In the genomic region with DNA sequence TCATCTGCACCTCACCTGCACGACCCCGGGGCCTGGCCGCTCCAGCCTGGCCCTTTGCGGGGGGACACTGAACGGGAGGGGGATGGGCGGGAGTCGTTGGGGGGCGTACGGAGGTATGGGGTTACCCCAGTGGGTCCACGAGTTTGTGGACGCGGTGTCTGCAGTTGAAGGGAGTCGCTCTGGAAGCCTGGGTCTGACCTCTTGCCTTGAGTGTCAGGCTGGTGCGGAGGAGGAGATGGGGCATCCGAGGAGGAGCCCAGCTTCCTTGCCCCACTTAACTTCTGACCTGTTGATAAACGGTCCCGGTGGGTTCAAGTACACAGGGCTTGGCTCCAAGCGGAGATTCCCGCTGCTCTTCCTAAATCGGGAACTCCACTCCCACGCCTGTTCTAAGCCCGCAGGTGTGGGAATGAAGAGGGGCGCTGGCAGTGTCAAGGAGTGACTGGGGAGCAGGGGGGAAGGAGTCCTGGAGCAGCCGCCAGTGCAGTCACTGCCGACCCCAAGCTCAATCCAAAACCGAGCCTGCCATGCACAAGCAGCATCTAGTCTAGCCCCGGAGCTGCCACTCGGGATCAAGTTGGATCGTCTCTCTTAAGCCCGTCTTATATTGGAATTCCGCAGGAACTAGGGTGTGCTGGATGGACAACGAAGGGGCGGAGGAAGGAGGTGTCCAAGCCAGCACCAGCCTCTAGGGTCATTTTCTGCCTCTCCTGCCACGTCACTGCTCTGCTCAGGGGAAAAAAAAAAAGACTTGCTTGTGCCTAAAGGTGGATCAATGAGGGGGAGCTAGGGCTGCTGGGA, we compare ENCODE assay signal across 8 mouse cellular contexts. TPM values are rescaled to one million over a fixed set of nuclear protein-coding genes. Genes with fewer than 3 reads are reported as not detected.
DNase-seq lines count a peak whose midpoint lies in the region; ATAC-seq lines count a peak whose summit lies in the region.

No protein-coding gene starts in this region.

- peak; percentile 51 for ATAC-seq in hindbrain, embryonic 16.5 days
- peak; percentile 20 for ATAC-seq in limb, embryonic 15.5 days (ENCODE audit: insufficient number of reproducible peaks, low FRiP score, low TSS enrichment, low read depth)
- no peak; the same call in none of the 2 replicates for ATAC-seq in midbrain, embryonic 15.5 days (replicated peaks)

- peak; percentile 17 to 39 for DNase-seq in left cerebral cortex, adult 18-20 months (ENCODE audit: low spot score in 2 of 2)
- DNase-seq in left cerebral cortex, adult 11 months (ENCODE audit: low spot score): no peak
- DNase-seq in cerebellum, postnatal 10 days: peak; percentile 32 to 42
- peak; percentile 25 to 29 for DNase-seq in frontal cortex, postnatal 10 days (ENCODE audit: low spot score in 2 of 2)
- DNase-seq in spleen, postnatal 10 days (ENCODE audit: low spot score in 2 of 2): peak; percentile 29 to 37

- peak overlapping the region; percentile 87 for H3K27ac ChIP-seq in hindbrain, embryonic 16.5 days (ENCODE audit: low read depth, low read length)
- peak overlapping the region; percentile 91 for H3K27ac ChIP-seq in limb, embryonic 15.5 days
- peak overlapping the region; percentile 82 for H3K27ac ChIP-seq in midbrain, embryonic 15.5 days

- peak overlapping the region; percentile 90 for H3K4me3 ChIP-seq in hindbrain, embryonic 16.5 days (ENCODE audit: low read length)
- H3K4me3 ChIP-seq in limb, embryonic 15.5 days: peak overlapping the region; percentile 98
- peak overlapping the region; percentile 69 for H3K4me3 ChIP-seq in midbrain, embryonic 15.5 days

- H3K9me3 ChIP-seq in hindbrain, embryonic 16.5 days (ENCODE audit: control insufficient read depth, low read length): no peaks in the 10 kb centered on the region
- H3K9me3 ChIP-seq in limb, embryonic 15.5 days: no peaks in the 10 kb centered on the region
- no peaks in the 10 kb centered on the region for H3K9me3 ChIP-seq in midbrain, embryonic 15.5 days

- H3K36me3 ChIP-seq in hindbrain, embryonic 16.5 days (ENCODE audit: control insufficient read depth, insufficient read depth, low read length): no peaks in the 10 kb centered on the region
- H3K36me3 ChIP-seq in limb, embryonic 15.5 days: no peaks in the 10 kb centered on the region
- H3K36me3 ChIP-seq in midbrain, embryonic 15.5 days (replicated peaks): no peaks in the 10 kb centered on the region

- H3K4me1 ChIP-seq in hindbrain, embryonic 16.5 days (ENCODE audit: control insufficient read depth, insufficient read depth, low read depth, low read length): peaks cover 18% of the 10 kb centered on the region
- H3K4me1 ChIP-seq in limb, embryonic 15.5 days: peaks cover 5% of the 10 kb centered on the region; the same call in 1 of the 2 replicates
- H3K4me1 ChIP-seq in midbrain, embryonic 15.5 days: peaks cover 21% of the 10 kb centered on the region

- no peaks in the 10 kb centered on the region for H3K27me3 ChIP-seq in hindbrain, embryonic 16.5 days (replicated peaks; ENCODE audit: control insufficient read depth, insufficient read depth, low read length)
- H3K27me3 ChIP-seq in limb, embryonic 15.5 days: no peaks in the 10 kb centered on the region
- H3K27me3 ChIP-seq in midbrain, embryonic 15.5 days (replicated peaks): no peaks in the 10 kb centered on the region

- H3K4me2 ChIP-seq in hindbrain, embryonic 16.5 days (ENCODE audit: low read length): peak overlapping the region; percentile 95
- peak overlapping the region; percentile 71 for H3K4me2 ChIP-seq in limb, embryonic 15.5 days
- peak overlapping the region; percentile 96 for H3K4me2 ChIP-seq in midbrain, embryonic 15.5 days

- H3K9ac ChIP-seq in hindbrain, embryonic 16.5 days (ENCODE audit: low read depth, low read length): peak overlapping the region; percentile 92
- H3K9ac ChIP-seq in limb, embryonic 15.5 days: peak overlapping the region; percentile 98
- peak overlapping the region; percentile 85 for H3K9ac ChIP-seq in midbrain, embryonic 15.5 days

- 1% methylated on average over 34 of the region's 34 CpGs for WGBS in hindbrain, embryonic 16.5 days
- under 1% methylated on average over 34 of the region's 34 CpGs for WGBS in limb, embryonic 15.5 days
- under 1% methylated on average over 34 of the region's 34 CpGs for WGBS in midbrain, embryonic 15.5 days

RNA-seq across cellular contexts. Expression of a gene that starts 0.9 kb away (rescaled TPM):
- 10 to 100 TPM; 37.8 to 43.6 TPM for total RNA-seq in left cerebral cortex, adult 18-20 months (2021)
- 52.4 and 54.7 TPM in 2 replicates for polyA plus RNA-seq in hindbrain, embryonic 16.5 days (2015; fragmentation: Nextera tagmentation; extraction: Ambion mirVana)
- 123 and 128 TPM in 2 replicates for polyA plus RNA-seq in limb, embryonic 15.5 days (2015; fragmentation: Nextera tagmentation; extraction: Ambion mirVana)
- polyA plus RNA-seq in midbrain, embryonic 15.5 days (2015; fragmentation: Nextera tagmentation; extraction: Ambion mirVana): 52.3 and 52.8 TPM in 2 replicates

RNA-seq across cellular contexts. Expression of a gene that starts 1.0 kb away (rescaled TPM):
- under 1 TPM; 0.45 to 0.70 TPM for total RNA-seq in left cerebral cortex, adult 18-20 months (2021)
- 2.3 and 2.9 TPM in 2 replicates for polyA plus RNA-seq in hindbrain, embryonic 16.5 days (2015; fragmentation: Nextera tagmentation; extraction: Ambion mirVana)
- 1.4 and 1.5 TPM in 2 replicates for polyA plus RNA-seq in limb, embryonic 15.5 days (2015; fragmentation: Nextera tagmentation; extraction: Ambion mirVana)
- 2.4 and 2.6 TPM in 2 replicates for polyA plus RNA-seq in midbrain, embryonic 15.5 days (2015; fragmentation: Nextera tagmentation; extraction: Ambion mirVana)

RNA-seq across cellular contexts. Expression of a gene that starts 24.5 kb away (rescaled TPM):
- 10 to 100 TPM; 16.6 to 18.2 TPM for total RNA-seq in left cerebral cortex, adult 18-20 months (2021)
- polyA plus RNA-seq in hindbrain, embryonic 16.5 days (2015; fragmentation: Nextera tagmentation; extraction: Ambion mirVana): 25.9 and 27.6 TPM in 2 replicates
- polyA plus RNA-seq in limb, embryonic 15.5 days (2015; fragmentation: Nextera tagmentation; extraction: Ambion mirVana): 14.6 and 15.6 TPM in 2 replicates
- polyA plus RNA-seq in midbrain, embryonic 15.5 days (2015; fragmentation: Nextera tagmentation; extraction: Ambion mirVana): 27.0 and 27.9 TPM in 2 replicates
